Mouse (Mus musculus) MEL (cell line): Measurements from ENCODE around the gene Tbc1d5. TPM values are rescaled to one million over a fixed set of nuclear protein-coding genes. Genes with fewer than 3 reads are reported as not detected.

Experiments
- DNase-seq: peaks from one replicate; pipeline ENCODE4 v3.0.0; 2011; ENCODE audit warnings: low read depth, low spot score
- H3K27ac ChIP-seq: 2 replicates; pipeline ENCODE4 v1.5.1; 2012; ENCODE audit warnings: low read depth, mild to moderate bottlenecking, control low read depth, low read length, moderate library complexity; ENCODE audit not compliant: control insufficient read depth
- H3K27me3 ChIP-seq, 2 experiments: fragments of 150-350 bp in 1 of 2; sonication (generic) in 1 of 2; 2 replicates each; pipeline ENCODE4 v1.6.1; 2012; ENCODE audit warnings: low read length in 2 of 2, mild to moderate bottlenecking in 2 of 2, improper control_type of control experiment in 1 of 2, moderate library complexity in 1 of 2; ENCODE audit not compliant: insufficient read depth in 2 of 2, control insufficient read depth in 1 of 2
- H3K36me3 ChIP-seq, 2 experiments: 2 replicates each; pipeline ENCODE4 v1.6.1; 2012 to 2014; ENCODE audit warnings: low read length in 2 of 2, improper control_type of control experiment in 1 of 2, inconsistent platforms in 1 of 2, mild to moderate bottlenecking in 1 of 2; ENCODE audit not compliant: insufficient read depth in 2 of 2, control insufficient read depth in 1 of 2
- H3K4me1 ChIP-seq, 2 experiments: fragments of 150-350 bp in 1 of 2; sonication (generic) in 1 of 2; 2 replicates each; pipeline ENCODE4 v1.6.1; 2012; ENCODE audit warnings: low read length in 2 of 2, improper control_type of control experiment in 1 of 2, mild to moderate bottlenecking in 1 of 2; ENCODE audit not compliant: insufficient read depth in 2 of 2, control insufficient read depth in 1 of 2
- H3K4me3 ChIP-seq, 2 experiments: fragments of 150-350 bp in 1 of 2; sonication (generic) in 1 of 2; 2 replicates each; pipeline ENCODE4 v1.5.1; 2012; ENCODE audit warnings: low read depth in 2 of 2, low read length in 2 of 2, mild to moderate bottlenecking in 2 of 2, moderate library complexity in 2 of 2, control low read depth in 1 of 2, improper control_type of control experiment in 1 of 2; ENCODE audit not compliant: control insufficient read depth in 1 of 2, insufficient read depth in 1 of 2
- H3K79me2 ChIP-seq: 2 replicates; pipeline ENCODE4 v1.6.1; 2012; ENCODE audit warnings: mild to moderate bottlenecking, low read length, moderate library complexity; ENCODE audit not compliant: control insufficient read depth, poor library complexity, insufficient read depth
- H3K9ac ChIP-seq: 2 replicates; pipeline ENCODE4 v1.6.1; 2012; ENCODE audit warnings: low read depth, mild to moderate bottlenecking, control low read depth, low read length, moderate library complexity; ENCODE audit not compliant: control insufficient read depth, poor library complexity, severe bottlenecking
- H3K9me3 ChIP-seq: fragments of 150-350 bp; sonication (generic); replicated peaks from 2 replicates; pipeline ENCODE4 v1.6.1; 2012; ENCODE audit warnings: mild to moderate bottlenecking, low read length, improper control_type of control experiment, moderate library complexity; ENCODE audit not compliant: insufficient read depth
- BHLHE40 ChIP-seq: IDR thresholded peaks from 2 replicates; pipeline ENCODE4 v1.6.1; 2012; ENCODE audit warnings: low read depth, mild to moderate bottlenecking, inconsistent platforms, low read length, improper control_type of control experiment, borderline replicate concordance
- CHD1 ChIP-seq: IDR thresholded peaks from 2 replicates; pipeline ENCODE4 v1.6.1; 2012; ENCODE audit warnings: low read depth, mild to moderate bottlenecking, inconsistent platforms, low read length, improper control_type of control experiment
- CHD2 ChIP-seq: IDR thresholded peaks from 2 replicates; pipeline ENCODE4 v1.6.1; 2011; ENCODE audit warnings: low read length, improper control_type of control experiment
- E2F4 ChIP-seq: IDR thresholded peaks from 2 replicates; pipeline ENCODE4 v1.6.1; 2011; ENCODE audit warnings: low read depth, low read length, improper control_type of control experiment, borderline replicate concordance
- ELF1 ChIP-seq: IDR thresholded peaks from 2 replicates; pipeline ENCODE4 v1.6.1; 2014; ENCODE audit warnings: low read depth, mild to moderate bottlenecking, inconsistent platforms, low read length, improper control_type of control experiment, moderate library complexity
- EP300 ChIP-seq, 2 experiments: IDR thresholded peaks; 2 replicates each; pipeline ENCODE4 v1.6.1; 2011; ENCODE audit warnings: improper control_type of control experiment in 2 of 2, low read length in 2 of 2, low read depth in 1 of 2, mild to moderate bottlenecking in 1 of 2
- ETS1 ChIP-seq: IDR thresholded peaks from 2 replicates; pipeline ENCODE4 v1.6.1; 2012; ENCODE audit warnings: low read depth, mild to moderate bottlenecking, inconsistent platforms, low read length, improper control_type of control experiment, moderate library complexity
- GABPA ChIP-seq: IDR thresholded peaks from 2 replicates; pipeline ENCODE4 v1.6.1; 2012; ENCODE audit warnings: low read depth, mild to moderate bottlenecking, inconsistent platforms, low read length, improper control_type of control experiment, moderate library complexity
- GATA1 ChIP-seq: IDR thresholded peaks from 2 replicates; pipeline ENCODE4 v1.6.1; 2011; ENCODE audit warnings: low read depth, low read length, improper control_type of control experiment
- HCFC1 ChIP-seq: IDR thresholded peaks from 2 replicates; pipeline ENCODE4 v1.6.1; 2012; ENCODE audit warnings: low read depth, mild to moderate bottlenecking, inconsistent platforms, low read length, improper control_type of control experiment, moderate library complexity
- MAFK ChIP-seq: IDR thresholded peaks from 2 replicates; pipeline ENCODE4 v1.6.1; 2011; ENCODE audit warnings: low read depth, mild to moderate bottlenecking, low read length, improper control_type of control experiment, borderline replicate concordance
- MAX ChIP-seq: IDR thresholded peaks from 2 replicates; pipeline ENCODE4 v1.6.1; 2011; ENCODE audit warnings: low read length, improper control_type of control experiment
- MAZ ChIP-seq: IDR thresholded peaks from 2 replicates; pipeline ENCODE4 v1.6.1; 2012; ENCODE audit warnings: low read depth, mild to moderate bottlenecking, inconsistent platforms, low read length, improper control_type of control experiment
- MEF2A ChIP-seq: IDR thresholded peaks from 2 replicates; pipeline ENCODE4 v1.6.1; 2014; ENCODE audit warnings: low read depth, mild to moderate bottlenecking, inconsistent platforms, low read length, improper control_type of control experiment; ENCODE audit not compliant: poor library complexity, insufficient replicate concordance, severe bottlenecking; ENCODE audit errors: extremely low read depth
- MXI1 ChIP-seq: IDR thresholded peaks from 2 replicates; pipeline ENCODE4 v1.6.1; 2011; ENCODE audit warnings: mild to moderate bottlenecking, low read depth, low read length, improper control_type of control experiment
- MYB ChIP-seq: IDR thresholded peaks from 2 replicates; pipeline ENCODE4 v1.6.1; 2011; ENCODE audit warnings: mild to moderate bottlenecking, low read depth, low read length, improper control_type of control experiment
- NELFE ChIP-seq: IDR thresholded peaks from 2 replicates; pipeline ENCODE4 v1.6.1; 2011; ENCODE audit warnings: low read depth, low read length, improper control_type of control experiment
- NRF1 ChIP-seq: IDR thresholded peaks from 2 replicates; pipeline ENCODE4 v1.6.1; 2014; ENCODE audit warnings: low read depth, mild to moderate bottlenecking, inconsistent platforms, low read length, improper control_type of control experiment, moderate library complexity; ENCODE audit not compliant: poor library complexity, insufficient read depth, severe bottlenecking
- POLR2AphosphoS2 ChIP-seq: IDR thresholded peaks from 2 replicates; pipeline ENCODE4 v1.6.1; 2011; ENCODE audit warnings: low read length, improper control_type of control experiment
- RCOR1 ChIP-seq: IDR thresholded peaks from 2 replicates; pipeline ENCODE4 v1.6.1; 2012; ENCODE audit warnings: low read depth, mild to moderate bottlenecking, inconsistent platforms, low read length, improper control_type of control experiment
- SIN3A ChIP-seq: IDR thresholded peaks from 2 replicates; pipeline ENCODE4 v1.6.1; 2012; ENCODE audit warnings: low read length, improper control_type of control experiment, inconsistent platforms
- SMC3 ChIP-seq: IDR thresholded peaks from 2 replicates; pipeline ENCODE4 v1.6.1; 2011; ENCODE audit warnings: low read depth, low read length, improper control_type of control experiment
- TAL1 ChIP-seq: IDR thresholded peaks from 2 replicates; pipeline ENCODE4 v1.6.1; 2012; ENCODE audit warnings: mild to moderate bottlenecking, inconsistent platforms, low read length, moderate library complexity, mixed read lengths
- TBP ChIP-seq: IDR thresholded peaks from 2 replicates; pipeline ENCODE4 v1.8.0; 2011; ENCODE audit warnings: low read depth, low read length, improper control_type of control experiment
- TCF12 ChIP-seq: IDR thresholded peaks from 2 replicates; pipeline ENCODE4 v1.6.1; 2014; ENCODE audit warnings: low read depth, mild to moderate bottlenecking, inconsistent platforms, low read length, improper control_type of control experiment, moderate library complexity
- UBTF ChIP-seq: IDR thresholded peaks from 2 replicates; pipeline ENCODE4 v1.6.1; 2012; ENCODE audit warnings: low read depth, mild to moderate bottlenecking, inconsistent platforms, low read length, improper control_type of control experiment, moderate library complexity, borderline replicate concordance; ENCODE audit not compliant: insufficient read depth
- USF2 ChIP-seq, 2 experiments: IDR thresholded peaks; 2 replicates each; pipeline ENCODE4 v1.6.1; 2011 to 2012; ENCODE audit warnings: improper control_type of control experiment in 2 of 2, low read length in 2 of 2, borderline replicate concordance in 1 of 2, inconsistent platforms in 1 of 2, low read depth in 1 of 2, mild to moderate bottlenecking in 1 of 2; ENCODE audit not compliant: insufficient read depth in 1 of 2
- ZC3H11A ChIP-seq: IDR thresholded peaks from 2 replicates; pipeline ENCODE4 v1.6.1; 2012; ENCODE audit warnings: low read depth, mild to moderate bottlenecking, inconsistent platforms, low read length, improper control_type of control experiment
- ZKSCAN1 ChIP-seq: IDR thresholded peaks from 2 replicates; pipeline ENCODE4 v1.6.1; 2012; ENCODE audit warnings: low read depth, mild to moderate bottlenecking, inconsistent platforms, low read length, improper control_type of control experiment, moderate library complexity
- ZMIZ1 ChIP-seq: IDR thresholded peaks from 2 replicates; pipeline ENCODE4 v1.6.1; 2012; ENCODE audit warnings: low read depth, mild to moderate bottlenecking, inconsistent platforms, low read length, improper control_type of control experiment, moderate library complexity
- ZNF384 ChIP-seq: IDR thresholded peaks from 2 replicates; pipeline ENCODE4 v1.6.1; 2012; ENCODE audit warnings: low read depth, mild to moderate bottlenecking, inconsistent platforms, low read length, improper control_type of control experiment
- polyA plus RNA-seq, 2 experiments: library from polyadenylated mRNA; stranded (reverse) in 1 of 2; unstranded in 1 of 2; fragments of >175 nt in 1 of 2; fragments of >200 nt in 1 of 2; gene quantifications; 2 replicates each; pipeline versions ENCODE4 v1.2.1 to v1.2.4; 2012; ENCODE audit warnings: low replicate concordance in 2 of 2, low read depth in 1 of 2; ENCODE audit not compliant: insufficient read length in 2 of 2, insufficient read depth in 1 of 2, missing spikeins in 1 of 2
- total RNA-seq: library from RNA; depleted of rRNA; stranded (reverse); fragments of 300-350 nt; gene quantifications from 2 replicates; pipeline ENCODE4 v1.2.3, GENCODE M21; 2012

The Tbc1d5 gene
- total and polyA plus RNA-seq, 3 experiments = 5.4 to 116 (median 8.2) TPM

DNA sequence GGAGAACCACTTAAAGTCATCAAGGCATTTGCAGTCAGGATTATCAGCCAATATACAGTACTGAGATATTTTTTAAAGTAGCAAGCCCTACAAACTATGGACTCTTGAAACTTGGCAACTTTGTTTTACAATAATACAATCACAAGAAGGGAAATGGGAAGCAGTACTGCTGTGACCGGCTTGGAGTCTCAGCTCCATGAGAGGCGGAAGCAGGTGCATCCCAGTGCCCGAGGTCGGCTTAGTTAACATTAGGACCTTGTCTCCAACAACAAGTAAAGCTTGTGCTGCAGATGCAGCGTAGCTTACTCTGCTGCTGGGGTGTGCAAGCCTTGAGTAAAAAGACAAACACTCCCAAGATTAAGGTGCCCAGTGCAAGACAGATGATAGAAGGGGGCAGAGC lies 197.2 kb downstream of the Tbc1d5 start:
- Histone ChIP-seq H3K27ac (no peak overlapping the region), H3K27me3 (no peaks in the 10 kb centered on the region), H3K79me2 (no peaks in the 10 kb centered on the region), H3K9me3 (no peaks in the 10 kb centered on the region), H3K4me3 (no peak overlapping the region), H3K4me1 (peaks cover 0 to 2% of the 10 kb centered on the region in 2 experiments; a peak in 1 of 4 replicates), H3K36me3 (no peaks in the 10 kb centered on the region; a peak in 1 of 4 replicates), H3K9ac (no peak overlapping the region)
- TF ChIP-seq EP300 (IDR thresholded peaks at IDR 0.05; ENCODE audit: low read depth in 1 of 2, low read length in 2 of 2) (no peak), ZNF384 (no peak), HCFC1 (no peak), ZKSCAN1 (no peak), UBTF (no peak), GATA1 (no peak), RCOR1 (no peak)
- DNase-seq = no peak

GRCm38 (mm10) chr17:50972142-50972541 lies 207.0 kb downstream of the Tbc1d5 start:
- H3K36me3 ChIP-seq = no peaks in the 10 kb centered on the region
- no peaks in the 10 kb centered on the region for H3K27me3 ChIP-seq
- no peak overlapping the region for H3K4me3 ChIP-seq
- no peak overlapping the region for H3K9ac ChIP-seq
- DNase-seq = peak; percentile 28
- H3K79me2 ChIP-seq = no peaks in the 10 kb centered on the region
- no peaks in the 10 kb centered on the region for H3K9me3 ChIP-seq
- H3K27ac ChIP-seq = no peak overlapping the region
- H3K4me1 ChIP-seq = no peaks in the 10 kb centered on the region
- TF ChIP-seq ZNF384 (no peak), MYB (no peak), MAZ (no peak), E2F4 (no peak), MEF2A (no peak), GABPA (no peak), ZMIZ1 (no peak), EP300 (IDR thresholded peaks at IDR 0.05; ENCODE audit: low read depth in 1 of 2, low read length in 2 of 2) (no peak), NRF1 (no peak), BHLHE40 (no peak), ETS1 (no peak), RCOR1 (no peak), CHD2 (no peak), ELF1 (no peak), ZKSCAN1 (no peak), TAL1 (no peak), POLR2AphosphoS2 (no peak), NELFE (no peak), USF2 (IDR thresholded peaks at IDR 0.05; ENCODE audit: borderline replicate concordance in 1 of 2, insufficient read depth in 1 of 2, low read depth in 1 of 2, low read length in 2 of 2) (no peak), HCFC1 (no peak), TCF12 (no peak), MAFK (no peak), ZC3H11A (peak; percentile 46; the same call in 1 of the 2 replicates), MAX (no peak), MXI1 (no peak), CHD1 (no peak), SIN3A (no peak), TBP (no peak), GATA1 (no peak), SMC3 (peak; percentile 59)
